Mouse (Mus musculus): ENCODE results near the gene Tmprss5. TPM values are rescaled to one million over a fixed set of nuclear protein-coding genes. Genes with fewer than 3 reads are reported as not detected.

Tmprss5 gene
- total and polyA plus RNA-seq, 3 experiments = 0.13 to 0.88 TPM; not detected in 1

DNA sequence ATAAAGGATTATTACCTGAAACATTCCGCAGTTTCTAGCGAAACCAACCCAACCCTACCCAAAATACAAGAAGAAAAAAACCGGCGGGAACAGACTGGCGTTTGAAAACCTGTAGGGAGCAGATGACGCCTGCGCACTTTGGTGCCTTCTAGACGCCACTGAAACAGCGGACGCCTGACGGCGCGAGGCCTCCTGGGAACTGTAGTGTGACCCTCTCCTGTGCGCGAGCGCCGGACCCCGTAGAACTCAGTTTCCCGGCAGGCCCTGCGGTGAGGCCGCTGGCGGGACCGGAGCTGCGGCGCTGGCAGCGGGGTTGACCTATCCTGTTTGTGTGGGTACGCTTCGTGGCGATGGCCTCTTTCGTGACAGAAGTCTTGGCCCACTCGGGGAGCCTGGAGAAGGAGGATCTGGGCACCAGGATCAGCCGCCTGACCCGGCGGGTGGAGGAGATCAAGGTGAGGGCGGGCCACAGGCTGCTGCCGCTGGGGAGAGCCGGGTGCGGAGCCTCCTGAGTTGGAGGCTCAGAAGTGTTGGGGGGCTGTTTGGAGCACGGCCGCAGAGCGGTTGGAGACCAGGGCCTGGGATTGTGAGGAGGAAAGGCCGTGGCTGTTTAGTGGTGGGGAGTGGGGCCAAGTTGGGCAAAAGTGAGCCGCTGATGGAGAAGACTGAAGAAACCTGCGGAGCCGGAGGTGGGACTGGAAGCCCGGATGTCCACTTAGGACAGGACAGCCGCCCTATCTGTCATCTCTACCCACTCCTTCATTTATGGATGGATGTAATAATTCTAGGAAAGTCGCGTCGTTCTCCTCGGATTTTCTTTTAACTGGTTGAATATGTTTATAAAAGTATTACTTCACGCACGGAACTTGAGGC is 25.5 kb upstream of the Tmprss5 start, which contains the start of gene Zw10:
TSS of gene Zw10 (plus strand) at position 281 of the 873 bp plus-strand sequence.
- no peaks in the 10 kb centered on the region for H3K79me2 ChIP-seq (replicated peaks; ENCODE audit: control insufficient read depth, insufficient read depth, low read length)
- intact Hi-C loops (cut with DNase I) = loop anchor here (10.0 kb wide), 1 partner anchor 411 kb away; no protein-coding TSS in a partner anchor
- under 1% methylated on average over 53 of the region's 53 CpGs for WGBS
- H3K36me3 ChIP-seq (ENCODE audit: control insufficient read depth, insufficient read depth, low read length) = peaks cover 2% of the 10 kb centered on the region; the same call in 1 of the 2 replicates
- 0 out of 2 replicates have a peak, but pooled peaks have one; percentile 9 for TF ChIP-seq CTCF (IDR thresholded peaks at IDR 0.05)
- TF ChIP-seq POLR2A (IDR thresholded peaks at IDR 0.05; ENCODE audit: insufficient read depth, low read depth, low read length) = peak; percentile 74
- no peak for TF ChIP-seq EP300 (IDR thresholded peaks at IDR 0.05; ENCODE audit: insufficient read depth, low read depth, low read length)
- no peaks in the 10 kb centered on the region for H3K27me3 ChIP-seq (ENCODE audit: control insufficient read depth, insufficient read depth, low read length)
- H3K4me1 ChIP-seq (ENCODE audit: control insufficient read depth, insufficient read depth, low read length) = peaks cover 3% of the 10 kb centered on the region
- peak within 1 kb of the TSS; percentile 91 for H3K27ac ChIP-seq
- DNase-seq = peak; percentile 95 to 97
- H3K4me3 ChIP-seq = peak within 1 kb of the TSS; percentile 68
- H3K9ac ChIP-seq (ENCODE audit: low read depth, low read length) = peak within 1 kb of the TSS; percentile 91

DNA sequence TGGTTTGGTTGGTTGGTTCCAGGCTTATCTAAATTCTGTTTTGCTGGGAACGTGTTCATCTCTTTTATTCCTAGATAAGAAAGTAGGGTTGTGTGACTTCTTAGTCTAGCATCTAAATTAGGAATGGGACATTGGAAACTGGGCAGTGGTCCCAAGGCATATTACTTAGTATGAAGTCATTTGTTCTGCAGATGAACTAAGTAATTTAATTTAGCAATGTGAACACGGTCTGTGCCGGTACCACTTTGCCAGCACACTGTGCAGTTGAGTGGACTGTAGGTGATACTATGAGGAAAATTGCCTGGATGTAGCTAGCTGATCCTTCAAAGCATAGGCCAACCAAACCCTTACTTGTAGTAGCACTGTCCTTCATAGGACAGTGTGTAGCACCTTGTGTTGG is 4.2 kb upstream of the Tmprss5 start:
- peak overlapping the region; percentile 74 for H3K27ac ChIP-seq

DNA sequence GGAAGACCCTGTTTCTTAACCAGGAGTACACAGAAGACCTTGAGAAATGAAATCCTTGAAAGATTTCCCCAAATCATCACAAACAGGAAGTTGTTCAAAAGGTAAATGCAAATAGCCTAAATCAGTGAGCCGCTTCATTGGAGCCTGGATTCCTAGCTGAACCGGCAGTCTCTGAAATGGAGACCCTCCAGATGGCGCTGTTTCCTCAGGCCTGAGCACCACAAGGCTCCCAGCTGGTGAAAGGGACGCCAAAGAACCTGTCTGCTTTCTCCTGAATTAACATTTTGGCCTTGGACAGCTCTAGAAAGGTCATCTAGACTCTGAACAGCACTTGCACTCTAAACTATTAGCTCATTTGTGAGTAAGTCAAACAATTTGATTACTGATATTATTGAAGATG is 501 bp downstream of the Tmprss5 start:
- no peaks in the 10 kb centered on the region for H3K79me2 ChIP-seq (replicated peaks; ENCODE audit: control insufficient read depth, insufficient read depth, low read length)
- TF ChIP-seq EP300 (IDR thresholded peaks at IDR 0.05; ENCODE audit: insufficient read depth, low read depth, low read length) (0 out of 2 replicates have a peak, but pooled peaks have one; percentile 35), POLR2A (IDR thresholded peaks at IDR 0.05; ENCODE audit: insufficient read depth, low read depth, low read length) (no peak), CTCF (IDR thresholded peaks at IDR 0.05) (peak; percentile 84)
- peaks cover 3% of the 10 kb centered on the region for H3K4me1 ChIP-seq (ENCODE audit: control insufficient read depth, insufficient read depth, low read length)
- intact Hi-C loops (cut with DNase I) = loop anchor here (1.0 to 5.0 kb wide), 4 partner anchors 165 to 1091 kb away; no protein-coding TSS in a partner anchor
- H3K4me3 ChIP-seq = no peak overlapping the region
- no peak overlapping the region for H3K27ac ChIP-seq
- 12% methylated on average over 4 of the region's 4 CpGs for WGBS
- H3K9ac ChIP-seq (ENCODE audit: low read depth, low read length) = no peak overlapping the region
- no peaks in the 10 kb centered on the region for H3K27me3 ChIP-seq (ENCODE audit: control insufficient read depth, insufficient read depth, low read length)
- peak; percentile 59 to 70 for DNase-seq
- H3K36me3 ChIP-seq (ENCODE audit: control insufficient read depth, insufficient read depth, low read length) = peaks cover 4% of the 10 kb centered on the region; the same call in 1 of the 2 replicates

More for the DNA sequence above, 4.2 kb upstream of the Tmprss5 start:
- WGBS = 46% methylated on average over 3 of the region's 3 CpGs
- no peak overlapping the region for H3K9ac ChIP-seq (ENCODE audit: low read depth, low read length)
- TF ChIP-seq EP300 (IDR thresholded peaks at IDR 0.05; ENCODE audit: insufficient read depth, low read depth, low read length) (no peak), POLR2A (IDR thresholded peaks at IDR 0.05; ENCODE audit: insufficient read depth, low read depth, low read length) (no peak), CTCF (IDR thresholded peaks at IDR 0.05) (no peak)
- intact Hi-C loops (cut with DNase I) = no loop called here
- H3K36me3 ChIP-seq (ENCODE audit: control insufficient read depth, insufficient read depth, low read length) = peaks cover 4% of the 10 kb centered on the region; the same call in 1 of the 2 replicates
- DNase-seq = peak in 1 of 2 experiments; percentile 45
- no peaks in the 10 kb centered on the region for H3K79me2 ChIP-seq (replicated peaks; ENCODE audit: control insufficient read depth, insufficient read depth, low read length)
- H3K27me3 ChIP-seq (ENCODE audit: control insufficient read depth, insufficient read depth, low read length) = no peaks in the 10 kb centered on the region
- peaks cover 3% of the 10 kb centered on the region for H3K4me1 ChIP-seq (ENCODE audit: control insufficient read depth, insufficient read depth, low read length)
- H3K4me3 ChIP-seq = no peak overlapping the region

DNA sequence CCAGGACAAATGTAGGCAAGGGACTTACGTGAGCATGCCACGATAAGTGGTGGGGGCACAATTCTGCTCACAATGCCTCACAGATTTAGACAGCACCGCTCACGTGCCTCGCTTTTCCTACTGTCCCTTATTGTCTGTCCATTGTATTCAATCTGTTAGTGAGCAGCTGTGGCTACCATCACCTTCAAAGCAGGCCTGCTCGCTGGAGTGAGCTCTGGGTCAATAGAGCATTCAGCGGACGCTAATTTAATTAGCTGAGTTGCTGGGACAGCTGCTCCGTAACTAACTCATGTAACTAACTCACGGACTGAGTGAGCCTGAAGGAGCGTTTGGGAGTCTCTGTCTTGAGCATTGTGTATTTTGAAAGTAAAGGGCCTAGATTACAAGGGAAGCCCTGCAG is 6.3 kb downstream of the Tmprss5 start:
- TF ChIP-seq POLR2A (IDR thresholded peaks at IDR 0.05; ENCODE audit: insufficient read depth, low read depth, low read length) = no peak
- no peak for TF ChIP-seq EP300 (IDR thresholded peaks at IDR 0.05; ENCODE audit: insufficient read depth, low read depth, low read length)
- TF ChIP-seq CTCF (IDR thresholded peaks at IDR 0.05) = no peak
- DNase-seq = no peak
- 84% methylated on average over 11 of the region's 11 CpGs for WGBS
- H3K79me2 ChIP-seq (replicated peaks; ENCODE audit: control insufficient read depth, insufficient read depth, low read length) = no peaks in the 10 kb centered on the region
- intact Hi-C loops (cut with DNase I) = no loop called here
- H3K9ac ChIP-seq (ENCODE audit: low read depth, low read length) = no peak overlapping the region
- no peaks in the 10 kb centered on the region for H3K4me1 ChIP-seq (ENCODE audit: control insufficient read depth, insufficient read depth, low read length)
- no peaks in the 10 kb centered on the region for H3K27me3 ChIP-seq (ENCODE audit: control insufficient read depth, insufficient read depth, low read length)
- H3K36me3 ChIP-seq (ENCODE audit: control insufficient read depth, insufficient read depth, low read length) = no peaks in the 10 kb centered on the region
- H3K4me3 ChIP-seq = no peak overlapping the region
- no peak overlapping the region for H3K27ac ChIP-seq

DNA sequence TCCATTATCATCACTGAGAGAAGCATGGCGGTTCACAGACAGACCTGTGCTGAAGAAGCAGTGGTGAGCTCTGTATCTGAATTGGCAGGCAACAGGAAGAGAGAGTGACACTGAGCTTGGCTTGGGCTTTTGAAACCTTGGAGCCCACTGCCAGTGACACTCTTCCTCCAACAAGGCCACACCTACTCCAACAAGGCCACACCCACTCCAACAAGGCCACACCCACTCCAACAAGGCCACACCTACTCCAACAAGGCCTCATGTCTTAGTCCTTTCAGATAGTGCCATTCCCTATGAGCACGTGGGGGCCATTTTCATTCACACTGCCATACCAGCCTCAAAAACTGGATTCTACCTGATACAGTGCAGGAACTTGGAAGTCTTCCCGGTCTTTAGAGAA is 17.8 kb downstream of the Tmprss5 start:
- Histone ChIP-seq H3K36me3 (ENCODE audit: control insufficient read depth, insufficient read depth, low read length) (no peaks in the 10 kb centered on the region), H3K79me2 (replicated peaks; ENCODE audit: control insufficient read depth, insufficient read depth, low read length) (no peaks in the 10 kb centered on the region), H3K9ac (ENCODE audit: low read depth, low read length) (no peak overlapping the region), H3K4me3 (no peak overlapping the region), H3K27ac (no peak overlapping the region), H3K27me3 (ENCODE audit: control insufficient read depth, insufficient read depth, low read length) (no peaks in the 10 kb centered on the region), H3K4me1 (ENCODE audit: control insufficient read depth, insufficient read depth, low read length) (no peaks in the 10 kb centered on the region)
- intact Hi-C loops (cut with DNase I) = no loop called here
- TF ChIP-seq POLR2A (IDR thresholded peaks at IDR 0.05; ENCODE audit: insufficient read depth, low read depth, low read length) = no peak
- TF ChIP-seq CTCF (IDR thresholded peaks at IDR 0.05) = no peak
- TF ChIP-seq EP300 (IDR thresholded peaks at IDR 0.05; ENCODE audit: insufficient read depth, low read depth, low read length) = no peak
- DNase-seq = no peak
- WGBS = 84% methylated on average over 3 of the region's 3 CpGs

DNA sequence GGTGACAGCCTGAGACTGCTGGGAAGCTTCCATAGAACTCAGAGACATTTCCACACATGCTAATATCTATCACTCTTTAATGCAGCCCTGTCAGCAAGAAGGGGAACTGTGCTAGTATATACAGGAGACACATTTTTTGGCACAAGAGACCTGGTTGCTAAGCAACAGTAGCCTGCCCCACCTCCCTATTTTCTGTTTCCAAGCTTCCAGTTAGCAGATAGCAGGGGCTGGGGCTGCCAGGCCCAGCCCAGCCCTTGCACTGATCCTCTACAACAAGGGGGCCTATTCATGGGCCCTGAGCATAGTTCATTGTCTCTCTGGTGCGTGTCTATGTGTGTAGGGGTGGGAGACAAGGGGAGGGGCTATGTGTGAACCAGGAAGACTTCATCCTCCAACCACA is 21.3 kb downstream of the Tmprss5 start:
- Histone ChIP-seq H3K27me3 (ENCODE audit: control insufficient read depth, insufficient read depth, low read length) (no peaks in the 10 kb centered on the region), H3K4me3 (no peak overlapping the region), H3K27ac (no peak overlapping the region), H3K9ac (ENCODE audit: low read depth, low read length) (no peak overlapping the region), H3K36me3 (ENCODE audit: control insufficient read depth, insufficient read depth, low read length) (no peaks in the 10 kb centered on the region), H3K4me1 (ENCODE audit: control insufficient read depth, insufficient read depth, low read length) (no peaks in the 10 kb centered on the region), H3K79me2 (replicated peaks; ENCODE audit: control insufficient read depth, insufficient read depth, low read length) (no peaks in the 10 kb centered on the region)
- 46% methylated on average over 1 of the region's 1 CpGs for WGBS
- intact Hi-C loops (cut with DNase I) = no loop called here
- TF ChIP-seq POLR2A (IDR thresholded peaks at IDR 0.05; ENCODE audit: insufficient read depth, low read depth, low read length) (no peak), CTCF (IDR thresholded peaks at IDR 0.05) (no peak), EP300 (IDR thresholded peaks at IDR 0.05; ENCODE audit: insufficient read depth, low read depth, low read length) (no peak)
- DNase-seq = no peak

All from heart, adult 2 months (tissue).